7 mouse cellular contexts compared by ENCODE assay signal in the genomic region with DNA sequence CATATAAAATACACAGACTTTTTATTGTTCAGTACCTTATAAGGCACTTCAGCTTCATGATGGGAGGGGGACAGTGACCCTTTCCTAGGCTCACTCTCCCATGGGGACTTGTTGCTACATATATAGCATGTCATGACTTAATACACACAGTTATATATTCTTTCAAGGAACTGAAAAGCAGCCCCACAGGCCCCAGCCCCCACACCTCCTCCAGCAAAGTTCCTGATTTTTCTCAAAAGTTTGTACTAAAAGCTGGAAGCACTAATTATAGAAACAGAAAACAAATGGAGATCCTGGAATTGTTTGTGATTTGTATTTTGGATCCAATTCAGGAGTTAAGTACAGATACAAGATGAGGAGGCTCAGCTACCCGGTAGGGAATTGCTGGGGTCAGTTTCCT. TPM values are rescaled to one million over a fixed set of nuclear protein-coding genes. Genes with fewer than 3 reads are reported as not detected.
DNase-seq lines count a peak whose midpoint lies in the region; ATAC-seq lines count a peak whose summit lies in the region.

No protein-coding gene starts in this region.

- peaks cover 86% of the 10 kb centered on the region for H3K36me3 ChIP-seq in megakaryocyte, embryonic 14.5 days (replicated peaks; ENCODE audit: low read length)
- peaks cover 63% of the 10 kb centered on the region for H3K36me3 ChIP-seq in heart, embryonic 12.5 days
- peaks cover 79% of the 10 kb centered on the region for H3K36me3 ChIP-seq in limb, embryonic 12.5 days
- peaks cover 24% of the 10 kb centered on the region for H3K36me3 ChIP-seq in stomach, embryonic 16.5 days (ENCODE audit: control insufficient read depth, insufficient read depth, low read length)

- peaks cover 74% of the 10 kb centered on the region for H3K4me1 ChIP-seq in megakaryocyte, embryonic 14.5 days
- H3K4me1 ChIP-seq in heart, embryonic 12.5 days (replicated peaks): peaks cover 61% of the 10 kb centered on the region
- H3K4me1 ChIP-seq in limb, embryonic 12.5 days (replicated peaks): peaks cover 58% of the 10 kb centered on the region
- H3K4me1 ChIP-seq in stomach, embryonic 16.5 days (ENCODE audit: control insufficient read depth, insufficient read depth, low read length): peaks cover 45% of the 10 kb centered on the region

- H3K4me3 ChIP-seq in megakaryocyte, embryonic 14.5 days (replicated peaks): peak overlapping the region; percentile 82
- peak overlapping the region; percentile 6; the same call in 1 of the 2 replicates for H3K4me3 ChIP-seq in heart, embryonic 12.5 days
- no peak overlapping the region for H3K4me3 ChIP-seq in limb, embryonic 12.5 days (replicated peaks)
- no peak overlapping the region for H3K4me3 ChIP-seq in stomach, embryonic 16.5 days (replicated peaks; ENCODE audit: low read length)

- peak overlapping the region; percentile 57 for H3K4me2 ChIP-seq in heart, embryonic 12.5 days
- peak overlapping the region; percentile 44 for H3K4me2 ChIP-seq in limb, embryonic 12.5 days
- peak overlapping the region; percentile 26; the same call in 1 of the 2 replicates for H3K4me2 ChIP-seq in stomach, embryonic 16.5 days (ENCODE audit: low read depth, low read length)

- H3K9ac ChIP-seq in heart, embryonic 12.5 days: peak overlapping the region; percentile 57
- no peak overlapping the region for H3K9ac ChIP-seq in limb, embryonic 12.5 days (replicated peaks)
- no peak overlapping the region for H3K9ac ChIP-seq in stomach, embryonic 16.5 days (ENCODE audit: low read length)

- H3K9me3 ChIP-seq in megakaryocyte, embryonic 14.5 days: no peaks in the 10 kb centered on the region
- no peaks in the 10 kb centered on the region for H3K9me3 ChIP-seq in heart, embryonic 12.5 days (replicated peaks)
- 0 out of 2 replicates have a peak, but pooled peaks cover 3% of the 10 kb centered on the region for H3K9me3 ChIP-seq in limb, embryonic 12.5 days
- no peaks in the 10 kb centered on the region for H3K9me3 ChIP-seq in stomach, embryonic 16.5 days (replicated peaks; ENCODE audit: control insufficient read depth, low read length)

- H3K27me3 ChIP-seq in megakaryocyte, embryonic 14.5 days (replicated peaks): no peaks in the 10 kb centered on the region
- no peaks in the 10 kb centered on the region for H3K27me3 ChIP-seq in heart, embryonic 12.5 days (replicated peaks)
- H3K27me3 ChIP-seq in limb, embryonic 12.5 days: no peaks in the 10 kb centered on the region
- H3K27me3 ChIP-seq in stomach, embryonic 16.5 days (ENCODE audit: control insufficient read depth, insufficient read depth, low read length): no peaks in the 10 kb centered on the region

- DNase-seq in thymus, postnatal 4 days: no peak
- no peak for DNase-seq in gastrocnemius, postnatal 10 days

- 7% methylated on average over 1 of the region's 1 CpGs for WGBS in heart, embryonic 12.5 days
- WGBS in limb, embryonic 12.5 days: 25% methylated on average over 1 of the region's 1 CpGs
- 16% methylated on average over 1 of the region's 1 CpGs for WGBS in stomach, embryonic 16.5 days

- ATAC-seq in megakaryocyte, adult 5-6 weeks (ENCODE audit: poor library complexity, severe bottlenecking): no peak
- no peak for ATAC-seq in heart, embryonic 12.5 days (ENCODE audit: insufficient number of reproducible peaks, low FRiP score)
- ATAC-seq in limb, embryonic 12.5 days (ENCODE audit: insufficient number of reproducible peaks, insufficient read depth, low FRiP score, low TSS enrichment, low read depth): no peak
- ATAC-seq in stomach, embryonic 16.5 days (ENCODE audit: insufficient read depth, low FRiP score): no peak

- peak overlapping the region; percentile 89 for H3K27ac ChIP-seq in heart, embryonic 12.5 days (ENCODE audit: poor library complexity, severe bottlenecking)
- H3K27ac ChIP-seq in limb, embryonic 12.5 days: peak overlapping the region; percentile 82
- H3K27ac ChIP-seq in stomach, embryonic 16.5 days (ENCODE audit: low read length): peak overlapping the region; percentile 67

RNA-seq across cellular contexts. Expression of gene Gm20721, which starts 2.9 kb away (rescaled TPM):
- polyA plus RNA-seq in megakaryocyte, embryonic 14.5 days (2012; ENCODE audit: insufficient read depth, low replicate concordance): 0.57 TPM in 1 of 2 replicates, not detected in the other
- 0.21 TPM in 1 of 2 replicates, not detected in the other for total RNA-seq in megakaryocyte, adult 5-6 weeks (2015)
- total RNA-seq in megakaryocyte, adult 5-6 weeks (2017): 1.5 and 3.4 TPM in 2 replicates
- 8.9 and 9.8 TPM in 2 replicates for polyA plus RNA-seq in heart, embryonic 12.5 days (2016; fragmentation: Nextera tagmentation; extraction: Ambion mirVana)
- 19.9 and 22.9 TPM in 2 replicates for polyA plus RNA-seq in limb, embryonic 12.5 days (2016; fragmentation: Nextera tagmentation; extraction: Ambion mirVana)
- polyA plus RNA-seq in stomach, embryonic 16.5 days (2015; fragmentation: Nextera tagmentation; extraction: Ambion mirVana): 34.1 and 63.1 TPM in 2 replicates
- 1 to 10 TPM; 3.5 to 4.2 TPM for total RNA-seq in gastrocnemius, postnatal 10 days (2021)

RNA-seq across cellular contexts. Expression of gene Gnas, which starts 59.4 kb away (rescaled TPM):
- polyA plus RNA-seq in megakaryocyte, embryonic 14.5 days (2012; ENCODE audit: insufficient read depth, low replicate concordance): 1,157 and 1,276 TPM in 2 replicates
- 518 and 554 TPM in 2 replicates for total RNA-seq in megakaryocyte, adult 5-6 weeks (2015)
- 238 and 262 TPM in 2 replicates for total RNA-seq in megakaryocyte, adult 5-6 weeks (2017)
- 1,446 and 1,448 TPM in 2 replicates for polyA plus RNA-seq in heart, embryonic 12.5 days (2016; fragmentation: Nextera tagmentation; extraction: Ambion mirVana)
- 1,822 and 1,905 TPM in 2 replicates for polyA plus RNA-seq in limb, embryonic 12.5 days (2016; fragmentation: Nextera tagmentation; extraction: Ambion mirVana)
- 581 and 721 TPM in 2 replicates for polyA plus RNA-seq in stomach, embryonic 16.5 days (2015; fragmentation: Nextera tagmentation; extraction: Ambion mirVana)
- 1,000 to 10,000 TPM; 2,149 to 2,299 TPM for total RNA-seq in gastrocnemius, postnatal 10 days (2021)

Comparison
In these comparisons a context has a peak if more than half of its experiments do, and no peak if none do; other contexts are left out.
1. H3K4me3 ChIP-seq: peak in megakaryocyte, embryonic 14.5 days (single experiment) and heart, embryonic 12.5 days (single experiment); none in limb, embryonic 12.5 days (single experiment) and stomach, embryonic 16.5 days (single experiment).
2. Peak in every context shown above with its lines, with median percentiles within 50 percentile points of each other: H3K27ac ChIP-seq and H3K4me2 ChIP-seq.